Mouse (Mus musculus) MEL (cell line): Measurements from ENCODE around the gene Lman1l. TPM values are rescaled to one million over a fixed set of nuclear protein-coding genes. Genes with fewer than 3 reads are reported as not detected.

Source experiments
- DNase-seq: peaks from one replicate; pipeline ENCODE4 v3.0.0; 2011; ENCODE audit warnings: low read depth, low spot score
- H3K27ac ChIP-seq: 2 replicates; pipeline ENCODE4 v1.5.1; 2012; ENCODE audit warnings: low read depth, mild to moderate bottlenecking, control low read depth, low read length, moderate library complexity; ENCODE audit not compliant: control insufficient read depth
- H3K27me3 ChIP-seq, 2 experiments: fragments of 150-350 bp in 1 of 2; sonication (generic) in 1 of 2; 2 replicates each; pipeline ENCODE4 v1.6.1; 2012; ENCODE audit warnings: low read length in 2 of 2, mild to moderate bottlenecking in 2 of 2, improper control_type of control experiment in 1 of 2, moderate library complexity in 1 of 2; ENCODE audit not compliant: insufficient read depth in 2 of 2, control insufficient read depth in 1 of 2
- H3K36me3 ChIP-seq, 2 experiments: 2 replicates each; pipeline ENCODE4 v1.6.1; 2012 to 2014; ENCODE audit warnings: low read length in 2 of 2, improper control_type of control experiment in 1 of 2, inconsistent platforms in 1 of 2, mild to moderate bottlenecking in 1 of 2; ENCODE audit not compliant: insufficient read depth in 2 of 2, control insufficient read depth in 1 of 2
- H3K4me1 ChIP-seq, 2 experiments: fragments of 150-350 bp in 1 of 2; sonication (generic) in 1 of 2; 2 replicates each; pipeline ENCODE4 v1.6.1; 2012; ENCODE audit warnings: low read length in 2 of 2, improper control_type of control experiment in 1 of 2, mild to moderate bottlenecking in 1 of 2; ENCODE audit not compliant: insufficient read depth in 2 of 2, control insufficient read depth in 1 of 2
- H3K4me3 ChIP-seq, 2 experiments: fragments of 150-350 bp in 1 of 2; sonication (generic) in 1 of 2; 2 replicates each; pipeline ENCODE4 v1.5.1; 2012; ENCODE audit warnings: low read depth in 2 of 2, low read length in 2 of 2, mild to moderate bottlenecking in 2 of 2, moderate library complexity in 2 of 2, control low read depth in 1 of 2, improper control_type of control experiment in 1 of 2; ENCODE audit not compliant: control insufficient read depth in 1 of 2, insufficient read depth in 1 of 2
- H3K79me2 ChIP-seq: 2 replicates; pipeline ENCODE4 v1.6.1; 2012; ENCODE audit warnings: mild to moderate bottlenecking, low read length, moderate library complexity; ENCODE audit not compliant: control insufficient read depth, poor library complexity, insufficient read depth
- H3K9ac ChIP-seq: 2 replicates; pipeline ENCODE4 v1.6.1; 2012; ENCODE audit warnings: low read depth, mild to moderate bottlenecking, control low read depth, low read length, moderate library complexity; ENCODE audit not compliant: control insufficient read depth, poor library complexity, severe bottlenecking
- H3K9me3 ChIP-seq: fragments of 150-350 bp; sonication (generic); replicated peaks from 2 replicates; pipeline ENCODE4 v1.6.1; 2012; ENCODE audit warnings: mild to moderate bottlenecking, low read length, improper control_type of control experiment, moderate library complexity; ENCODE audit not compliant: insufficient read depth
- BHLHE40 ChIP-seq: IDR thresholded peaks from 2 replicates; pipeline ENCODE4 v1.6.1; 2012; ENCODE audit warnings: low read depth, mild to moderate bottlenecking, inconsistent platforms, low read length, improper control_type of control experiment, borderline replicate concordance
- E2F4 ChIP-seq: IDR thresholded peaks from 2 replicates; pipeline ENCODE4 v1.6.1; 2011; ENCODE audit warnings: low read depth, low read length, improper control_type of control experiment, borderline replicate concordance
- ELF1 ChIP-seq: IDR thresholded peaks from 2 replicates; pipeline ENCODE4 v1.6.1; 2014; ENCODE audit warnings: low read depth, mild to moderate bottlenecking, inconsistent platforms, low read length, improper control_type of control experiment, moderate library complexity
- EP300 ChIP-seq, 2 experiments: IDR thresholded peaks; 2 replicates each; pipeline ENCODE4 v1.6.1; 2011; ENCODE audit warnings: improper control_type of control experiment in 2 of 2, low read length in 2 of 2, low read depth in 1 of 2, mild to moderate bottlenecking in 1 of 2
- ETS1 ChIP-seq: IDR thresholded peaks from 2 replicates; pipeline ENCODE4 v1.6.1; 2012; ENCODE audit warnings: low read depth, mild to moderate bottlenecking, inconsistent platforms, low read length, improper control_type of control experiment, moderate library complexity
- KAT2A ChIP-seq: conservative IDR thresholded peaks from 2 replicates; pipeline ENCODE4 v1.6.1; 2012; ENCODE audit warnings: low read depth, low read length, improper control_type of control experiment, inconsistent platforms
- MAFK ChIP-seq: IDR thresholded peaks from 2 replicates; pipeline ENCODE4 v1.6.1; 2011; ENCODE audit warnings: low read depth, mild to moderate bottlenecking, low read length, improper control_type of control experiment, borderline replicate concordance
- MAX ChIP-seq: IDR thresholded peaks from 2 replicates; pipeline ENCODE4 v1.6.1; 2011; ENCODE audit warnings: low read length, improper control_type of control experiment
- MEF2A ChIP-seq: IDR thresholded peaks from 2 replicates; pipeline ENCODE4 v1.6.1; 2014; ENCODE audit warnings: low read depth, mild to moderate bottlenecking, inconsistent platforms, low read length, improper control_type of control experiment; ENCODE audit not compliant: poor library complexity, insufficient replicate concordance, severe bottlenecking; ENCODE audit errors: extremely low read depth
- MYB ChIP-seq: IDR thresholded peaks from 2 replicates; pipeline ENCODE4 v1.6.1; 2011; ENCODE audit warnings: mild to moderate bottlenecking, low read depth, low read length, improper control_type of control experiment
- NRF1 ChIP-seq: IDR thresholded peaks from 2 replicates; pipeline ENCODE4 v1.6.1; 2014; ENCODE audit warnings: low read depth, mild to moderate bottlenecking, inconsistent platforms, low read length, improper control_type of control experiment, moderate library complexity; ENCODE audit not compliant: poor library complexity, insufficient read depth, severe bottlenecking
- POLR2AphosphoS2 ChIP-seq: IDR thresholded peaks from 2 replicates; pipeline ENCODE4 v1.6.1; 2011; ENCODE audit warnings: low read length, improper control_type of control experiment
- POLR2AphosphoS5 ChIP-seq: IDR thresholded peaks from 2 replicates; pipeline ENCODE4 v1.6.1; 2012; ENCODE audit warnings: low read depth, borderline replicate concordance, mild to moderate bottlenecking, inconsistent platforms, low read length, moderate library complexity, mixed read lengths
- RAD21 ChIP-seq: IDR thresholded peaks from 2 replicates; pipeline ENCODE4 v1.6.1; 2011; ENCODE audit warnings: mild to moderate bottlenecking, low read depth, low read length, improper control_type of control experiment
- RCOR1 ChIP-seq: IDR thresholded peaks from 2 replicates; pipeline ENCODE4 v1.6.1; 2012; ENCODE audit warnings: low read depth, mild to moderate bottlenecking, inconsistent platforms, low read length, improper control_type of control experiment
- TAL1 ChIP-seq: IDR thresholded peaks from 2 replicates; pipeline ENCODE4 v1.6.1; 2012; ENCODE audit warnings: mild to moderate bottlenecking, inconsistent platforms, low read length, moderate library complexity, mixed read lengths
- TBP ChIP-seq: IDR thresholded peaks from 2 replicates; pipeline ENCODE4 v1.8.0; 2011; ENCODE audit warnings: low read depth, low read length, improper control_type of control experiment
- UBTF ChIP-seq: IDR thresholded peaks from 2 replicates; pipeline ENCODE4 v1.6.1; 2012; ENCODE audit warnings: low read depth, mild to moderate bottlenecking, inconsistent platforms, low read length, improper control_type of control experiment, moderate library complexity, borderline replicate concordance; ENCODE audit not compliant: insufficient read depth
- ZC3H11A ChIP-seq: IDR thresholded peaks from 2 replicates; pipeline ENCODE4 v1.6.1; 2012; ENCODE audit warnings: low read depth, mild to moderate bottlenecking, inconsistent platforms, low read length, improper control_type of control experiment
- ZMIZ1 ChIP-seq: IDR thresholded peaks from 2 replicates; pipeline ENCODE4 v1.6.1; 2012; ENCODE audit warnings: low read depth, mild to moderate bottlenecking, inconsistent platforms, low read length, improper control_type of control experiment, moderate library complexity
- ZNF384 ChIP-seq: IDR thresholded peaks from 2 replicates; pipeline ENCODE4 v1.6.1; 2012; ENCODE audit warnings: low read depth, mild to moderate bottlenecking, inconsistent platforms, low read length, improper control_type of control experiment
- polyA plus RNA-seq, 2 experiments: library from polyadenylated mRNA; stranded (reverse) in 1 of 2; unstranded in 1 of 2; fragments of >175 nt in 1 of 2; fragments of >200 nt in 1 of 2; gene quantifications; 2 replicates each; pipeline versions ENCODE4 v1.2.1 to v1.2.4; 2012; ENCODE audit warnings: low replicate concordance in 2 of 2, low read depth in 1 of 2; ENCODE audit not compliant: insufficient read length in 2 of 2, insufficient read depth in 1 of 2, missing spikeins in 1 of 2
- total RNA-seq: library from RNA; depleted of rRNA; stranded (reverse); fragments of 300-350 nt; gene quantifications from 2 replicates; pipeline ENCODE4 v1.2.3, GENCODE M21; 2012

Gene Lman1l
- total and polyA plus RNA-seq, 3 experiments, result 0.08 to 0.11 TPM; not detected in 1

GRCm38 (mm10) chr9:57641775-57642550 is 21.4 kb upstream of the Lman1l start:
- no peak for TF ChIP-seq EP300 (IDR thresholded peaks at IDR 0.05; ENCODE audit: low read depth in 1 of 2, low read length in 2 of 2)
- TF ChIP-seq TBP, result no peak
- no peak for TF ChIP-seq MYB
- Histone ChIP-seq H3K36me3 (peaks cover 2 to 59% of the 10 kb centered on the region in 2 experiments), H3K27ac (peak overlapping the region; percentile 13), H3K4me3 (no peak overlapping the region), H3K9ac (peak overlapping the region; percentile 98; the same call in 1 of the 2 replicates), H3K4me1 (peaks cover 32 to 72% of the 10 kb centered on the region in 2 experiments), H3K9me3 (no peaks in the 10 kb centered on the region), H3K79me2 (peaks cover 86% of the 10 kb centered on the region), H3K27me3 (no peaks in the 10 kb centered on the region)
- DNase-seq, result no peak

- Histone ChIP-seq H3K4me3 (no peak overlapping the region), H3K9ac (peak overlapping the region; percentile 3; the same call in 1 of the 2 replicates), H3K79me2 (peaks cover 95% of the 10 kb centered on the region), H3K9me3 (no peaks in the 10 kb centered on the region), H3K36me3 (peaks cover 6 to 58% of the 10 kb centered on the region in 2 experiments), H3K4me1 (peaks cover 29 to 64% of the 10 kb centered on the region in 2 experiments), H3K27ac (peak overlapping the region; percentile 25), H3K27me3 (no peaks in the 10 kb centered on the region)
- DNase-seq, result no peak
- TF ChIP-seq E2F4, result no peak
- no peak for TF ChIP-seq RCOR1
- no peak for TF ChIP-seq ZNF384
- TF ChIP-seq UBTF, result no peak
- TF ChIP-seq POLR2AphosphoS2, result no peak
- no peak for TF ChIP-seq MYB
- no peak for TF ChIP-seq ZC3H11A
- TF ChIP-seq ELF1, result no peak
- TF ChIP-seq BHLHE40, result no peak
- no peak for TF ChIP-seq NRF1
- no peak for TF ChIP-seq MAX
- TF ChIP-seq MAFK, result no peak
- no peak for TF ChIP-seq POLR2AphosphoS5
- TF ChIP-seq MEF2A, result no peak
- no peak for TF ChIP-seq RAD21
- TF ChIP-seq KAT2A, result no peak
- no peak for TF ChIP-seq TAL1
- TF ChIP-seq ETS1, result no peak
- no peak for TF ChIP-seq ZMIZ1
These were observed 20.4 kb upstream of the Lman1l start for GRCm38 (mm10) chr9:57641022-57641421.
